Mouse (Mus musculus) heart, postnatal 4 days (tissue): ENCODE measurements at regions not wholly inside any gene's neighbourhood (a gene's known extent, or its start where the extent isn't known, plus 50 kb on each side); places are given as distances from the start of the nearest gene placed in this dataset.
A peak's percentile ranks its signal among the peaks of the same experiment; 100 is the strongest.

ENCODE experiments used
- DNase-seq: peaks from one replicate; pipeline ENCODE4 v3.0.0; 2021

- no peak for DNase-seq
Measured at GRCm38 (mm10) chr15:39998063-39998462, 136.1 kb upstream of the 9330182O14Rik start.

GRCm38 (mm10) chr15:40000022-40000421 is 134.1 kb upstream of the 9330182O14Rik start:
- DNase-seq: no peak

- no peak for DNase-seq
Measured at GRCm38 (mm10) chr15:40005096-40005495, 129.1 kb upstream of the 9330182O14Rik start.

- DNase-seq: no peak
Measured at GRCm38 (mm10) chr15:40007844-40008243, 126.3 kb upstream of the 9330182O14Rik start.

GRCm38 (mm10) chr15:40013833-40014232 is 120.3 kb upstream of the 9330182O14Rik start:
- DNase-seq: no peak

GRCm38 (mm10) chr15:40017019-40017418 is 117.1 kb upstream of the 9330182O14Rik start:
- no peak for DNase-seq

GRCm38 (mm10) chr15:40017597-40017996 is 116.6 kb upstream of the 9330182O14Rik start:
- DNase-seq: no peak

GRCm38 (mm10) chr15:40018047-40018791 is 115.9 kb upstream of the 9330182O14Rik start:
- no peak for DNase-seq

- DNase-seq: no peak
Measured at GRCm38 (mm10) chr15:40018792-40019151, 115.4 kb upstream of the 9330182O14Rik start.

GRCm38 (mm10) chr15:40019226-40019625 is 114.9 kb upstream of the 9330182O14Rik start:
- no peak for DNase-seq

- DNase-seq: no peak
Measured at GRCm38 (mm10) chr15:40020097-40020496, 114.1 kb upstream of the 9330182O14Rik start.

GRCm38 (mm10) chr15:40020646-40021045 is 113.5 kb upstream of the 9330182O14Rik start:
- no peak for DNase-seq

- DNase-seq: no peak
Measured at GRCm38 (mm10) chr15:40023195-40023594, 111.0 kb upstream of the 9330182O14Rik start.

- DNase-seq: no peak
Measured at GRCm38 (mm10) chr15:40032088-40032487, 102.1 kb upstream of the 9330182O14Rik start.

- no peak for DNase-seq
Measured at GRCm38 (mm10) chr15:40036181-40036580, 98.0 kb upstream of the 9330182O14Rik start.

- DNase-seq: no peak
Measured at GRCm38 (mm10) chr15:40037266-40037665, 96.9 kb upstream of the 9330182O14Rik start.

GRCm38 (mm10) chr15:40046219-40046618 is 87.9 kb upstream of the 9330182O14Rik start:
- no peak for DNase-seq

- DNase-seq: no peak
Measured at GRCm38 (mm10) chr15:40047100-40047499, 87.1 kb upstream of the 9330182O14Rik start.

- DNase-seq: no peak
Measured at GRCm38 (mm10) chr15:40068051-40068450, 66.1 kb upstream of the 9330182O14Rik start.

GRCm38 (mm10) chr15:40075334-40075893 is 58.8 kb upstream of the 9330182O14Rik start:
- peak; percentile 40 for DNase-seq

GRCm38 (mm10) chr15:40079872-40080271 is 54.3 kb upstream of the 9330182O14Rik start:
- DNase-seq: no peak
